Mouse (Mus musculus) inflammation-experienced regulatory T-cells (primary cell): ENCODE data around the gene Adar. TPM values are rescaled to one million over a fixed set of nuclear protein-coding genes. Genes with fewer than 3 reads are reported as not detected.

Experiments
- polyA plus RNA-seq, 2 experiments: library from polyadenylated mRNA; unstranded; fragments of 100-300 nt; shearing (Covaris generic); gene quantifications; one replicate each; pipeline ENCODE4 v1.2.1; 2017

The Adar gene
- 100 to 1,000 TPM in 1 of 2 experiments, 10 to 100 TPM in 1; 94.9 to 105 TPM for polyA plus RNA-seq

GRCm38 (mm10) chr3:89714359-89715206, at the start of gene Adar:
Gene Adar, plus strand, starts transcription at chr3:89715022.

GRCm38 (mm10) chr3:89764119-89764724, 49.4 kb downstream of the Adar start, which contains the start of gene Chrnb2:
Gene Chrnb2, minus strand, starts transcription at chr3:89764632.

DNA sequence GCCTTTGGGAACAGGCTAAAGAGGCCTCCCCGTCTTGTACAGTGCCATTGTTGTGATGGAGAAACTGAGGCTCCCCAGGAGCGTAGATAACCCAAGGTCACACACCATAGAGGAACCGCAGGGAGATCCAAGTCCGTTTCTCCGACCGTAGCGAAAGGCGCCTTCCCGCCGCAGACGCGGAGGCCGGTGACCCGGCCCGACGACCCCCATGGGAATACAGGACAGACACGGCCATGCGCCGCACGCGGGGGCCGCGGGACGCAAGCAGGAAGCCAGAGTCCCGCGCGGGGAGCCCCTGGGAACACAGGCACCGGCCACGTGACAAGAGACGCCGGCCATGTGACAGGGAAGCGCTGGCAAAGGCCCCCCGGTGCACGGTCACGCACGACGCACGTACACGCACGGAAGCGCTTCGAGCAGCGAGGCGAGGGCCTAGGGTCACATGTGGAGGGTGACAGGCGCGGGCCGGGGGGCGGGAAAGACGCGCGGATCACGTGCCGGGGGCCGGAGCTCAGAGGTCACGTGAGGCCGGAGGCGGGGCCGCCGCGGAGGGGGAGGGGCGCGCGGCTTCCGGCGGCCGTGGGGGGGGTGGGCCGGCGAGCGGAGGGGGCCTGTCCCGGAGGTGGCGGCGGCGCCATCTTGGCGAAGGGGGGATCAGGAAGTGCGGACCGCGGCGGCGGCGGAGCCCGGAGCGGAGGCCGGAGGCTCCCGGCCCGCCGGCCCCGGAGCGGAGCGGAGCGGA, 58.3 kb downstream of the Adar start, which contains the start of gene Ube2q1:
Gene Ube2q1 (plus strand): TSS at position 649 of the 742 bp plus-strand sequence.

Other genes with a start within 250 kb of the Adar start
- gene Kcnn3, start 194.9 kb upstream of the Adar start, polyA plus RNA-seq = under 1 TPM; 0.04 to 0.12 TPM
- gene Chrnb2, start 49.6 kb downstream of the Adar start, polyA plus RNA-seq = 1 to 10 TPM; 1.3 to 2.6 TPM
- gene Ube2q1, start 58.6 kb downstream of the Adar start, polyA plus RNA-seq = 10 to 100 TPM; 78.5 to 79.8 TPM
- gene She, start 116.3 kb downstream of the Adar start, polyA plus RNA-seq = 10 to 100 TPM in 1 of 2 experiments, 1 to 10 TPM in 1; 9.6 to 12.3 TPM
- gene Il6ra, start 198.2 kb downstream of the Adar start, polyA plus RNA-seq = 10 to 100 TPM; 42.8 to 65.2 TPM
- 100 to 1,000 TPM; 103 to 105 TPM for gene Atp8b2, start 248.5 kb downstream of the Adar start, polyA plus RNA-seq